Comparison of ENCODE assay signal across 34 mouse cellular contexts in the genomic region with DNA sequence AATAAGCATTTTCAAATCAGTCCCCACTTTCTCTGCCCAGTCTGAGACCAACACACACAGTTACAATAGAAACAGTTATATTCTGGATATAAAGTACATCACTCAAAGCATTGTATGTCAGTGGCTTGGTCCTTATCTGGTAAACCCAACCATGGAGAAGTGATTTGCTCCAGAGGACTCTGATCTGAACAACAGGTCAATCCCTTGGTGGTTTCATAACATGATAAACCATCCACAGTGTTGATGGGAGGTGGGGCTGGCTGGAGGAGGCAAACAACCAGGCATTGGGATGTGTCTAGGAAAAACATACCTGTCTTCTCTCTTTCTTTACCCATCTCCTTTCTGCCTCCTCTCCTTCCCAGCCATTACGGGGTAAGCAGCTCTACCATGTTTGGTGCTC. TPM values are rescaled to one million over a fixed set of nuclear protein-coding genes. Genes with fewer than 3 reads are reported as not detected.
"Had no signal": no experiment of that assay in that cellular context is flagged by ENCODE, and none has a peak within 500 bp of the region (broad histone marks: within the 10 kb centered on the region; RNA-seq: fewer than 3 reads in every experiment).

No protein-coding gene starts in this region.

- H3K4me2 ChIP-seq: heart, embryonic 11.5 days; heart, embryonic 13.5 days; heart, embryonic 15.5 days; hindbrain, embryonic 12.5 days; hindbrain, embryonic 13.5 days; hindbrain, embryonic 14.5 days; hindbrain, embryonic 15.5 days; intestine, embryonic 15.5 days; kidney, embryonic 15.5 days had no signal

- H3K9me3 ChIP-seq: heart, embryonic 10.5 days; heart, embryonic 13.5 days; heart, embryonic 15.5 days; hindbrain, embryonic 10.5 days; hindbrain, embryonic 12.5 days; hindbrain, embryonic 13.5 days; hindbrain, embryonic 15.5 days; intestine, embryonic 15.5 days; kidney, embryonic 15.5 days had no signal

- H3K4me1 ChIP-seq: hindbrain, embryonic 10.5 days; hindbrain, embryonic 12.5 days; hindbrain, embryonic 13.5 days; hindbrain, embryonic 15.5 days; intestine, embryonic 15.5 days had no signal

- H3K4me3 ChIP-seq: heart, embryonic 10.5 days; heart, embryonic 13.5 days; heart, embryonic 15.5 days; hindbrain, embryonic 10.5 days; hindbrain, embryonic 12.5 days; hindbrain, embryonic 13.5 days; hindbrain, embryonic 15.5 days; intestine, embryonic 15.5 days; kidney, embryonic 15.5 days; layer of hippocampus, adult 2 months had no signal

- H3K27me3 ChIP-seq: heart, embryonic 13.5 days; heart, embryonic 15.5 days; hindbrain, embryonic 12.5 days; hindbrain, embryonic 13.5 days; hindbrain, embryonic 15.5 days; intestine, embryonic 15.5 days; kidney, embryonic 15.5 days had no signal

- H3K36me3 ChIP-seq: heart, embryonic 10.5 days; heart, embryonic 13.5 days; heart, embryonic 15.5 days; hindbrain, embryonic 10.5 days; hindbrain, embryonic 12.5 days; hindbrain, embryonic 13.5 days; hindbrain, embryonic 15.5 days; intestine, embryonic 15.5 days; kidney, embryonic 15.5 days had no signal

- H3K9ac ChIP-seq: heart, embryonic 13.5 days; heart, embryonic 15.5 days; hindbrain, embryonic 12.5 days; hindbrain, embryonic 13.5 days; hindbrain, embryonic 14.5 days; hindbrain, embryonic 15.5 days; intestine, embryonic 15.5 days; kidney, embryonic 15.5 days had no signal

- H3K27ac ChIP-seq: heart, embryonic 10.5 days; heart, embryonic 13.5 days; heart, embryonic 15.5 days; hindbrain, embryonic 10.5 days; hindbrain, embryonic 12.5 days; hindbrain, embryonic 13.5 days; hindbrain, embryonic 14.5 days; hindbrain, embryonic 15.5 days; hindbrain, postnatal 0 days; intestine, embryonic 15.5 days; kidney, embryonic 15.5 days; kidney, postnatal 0 days; layer of hippocampus, adult 2 months had no signal

- DNase-seq: heart, postnatal 10 days; heart, postnatal 14 days; heart, postnatal 36 days; heart, postnatal 4 days; kidney, adult 11 months; kidney, adult 18-20 months; kidney, adult 2 months; kidney, adult 8-10 months; kidney, adult 9 months; kidney, postnatal 10 days; kidney, postnatal 14 days; kidney, postnatal 25 days; kidney, postnatal 36 days; kidney, postnatal 4 days; layer of hippocampus, adult 9-11 months; layer of hippocampus, postnatal 36 days had no signal

- ATAC-seq: hindbrain, embryonic 16.5 days; hindbrain, postnatal 0 days; inflammation-experienced regulatory T-cells, adult 6 months; intestine, embryonic 15.5 days; intestine, embryonic 16.5 days; intestine, postnatal 0 days had no signal

RNA-seq across cellular contexts. Expression of a gene that starts 39.2 kb away (rescaled TPM):
- polyA plus RNA-seq: inflammation-experienced regulatory T-cells, adult 6 months had no signal
